Mouse (Mus musculus) activated CD4-positive, CD25-positive, alpha-beta regulatory T cell, adult 4 months (primary cell): ENCODE measurements around the gene Slf1. TPM values are rescaled to one million over a fixed set of nuclear protein-coding genes. Genes with fewer than 3 reads are reported as not detected.
"Not testable (repeated sequence)": the region's sequence is repeated elsewhere in the genome, so short reads cannot be mapped to it uniquely, and the experiment has no call there.

Source experiments
- ATAC-seq: one replicate; pipeline ENCODE4 v1.8.0; 2017
- polyA plus RNA-seq, 2 experiments: library from polyadenylated mRNA; unstranded; fragments of 100-300 nt; shearing (Covaris generic); gene quantifications; one replicate each; pipeline ENCODE4 v1.2.1; 2017

Gene Slf1
- 10 to 100 TPM; 27.2 to 29.5 TPM for polyA plus RNA-seq

DNA sequence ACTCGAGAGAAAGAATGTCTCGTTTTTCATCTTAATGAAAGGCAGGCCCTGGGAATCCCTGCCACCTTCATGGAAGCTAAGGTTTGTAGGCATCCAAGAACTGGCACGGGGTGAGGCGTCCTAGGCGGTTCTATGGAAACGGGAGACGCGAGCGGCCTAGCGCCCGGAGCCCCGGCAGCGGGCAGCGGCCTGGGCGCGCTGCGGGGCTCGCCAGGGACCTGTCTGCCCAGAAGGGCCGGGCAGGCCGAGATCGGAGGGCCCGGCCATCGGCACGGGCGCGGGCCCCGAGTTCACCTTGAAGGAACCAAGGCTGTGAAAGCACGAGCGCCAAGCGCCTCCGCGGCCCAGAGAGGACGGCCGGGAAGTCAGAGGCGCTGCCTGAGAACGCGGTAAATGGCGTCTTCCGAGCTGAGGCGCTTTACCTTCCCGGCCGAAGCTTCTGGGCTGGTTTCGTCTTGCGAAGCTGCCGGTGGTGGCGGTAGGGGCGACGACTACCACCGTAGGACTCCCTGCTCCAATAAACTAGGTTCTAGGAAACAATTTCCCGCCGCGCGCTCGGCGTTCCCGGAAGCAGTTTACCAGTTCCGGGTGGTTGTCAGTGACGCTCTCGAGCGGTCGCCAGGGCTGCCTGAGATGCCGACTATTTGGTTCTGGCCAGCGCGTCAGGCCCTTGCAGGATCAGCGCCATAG, at the start of gene Slf1, which contains the start of gene 2210408I21Rik:
Slf1 (minus strand) TSS at position 543 of the 690 bp plus-strand sequence.
2210408I21Rik (plus strand) TSS at position 610 of the 690 bp plus-strand sequence.
- peak; percentile 96 for ATAC-seq

- ATAC-seq, result no peak
Observed at GRCm38 (mm10) chr13:77177931-77178330, 42.7 kb upstream of the Slf1 start.

- ATAC-seq, result no peak
Observed at GRCm38 (mm10) chr13:77140890-77141289, 5.6 kb upstream of the Slf1 start.

DNA sequence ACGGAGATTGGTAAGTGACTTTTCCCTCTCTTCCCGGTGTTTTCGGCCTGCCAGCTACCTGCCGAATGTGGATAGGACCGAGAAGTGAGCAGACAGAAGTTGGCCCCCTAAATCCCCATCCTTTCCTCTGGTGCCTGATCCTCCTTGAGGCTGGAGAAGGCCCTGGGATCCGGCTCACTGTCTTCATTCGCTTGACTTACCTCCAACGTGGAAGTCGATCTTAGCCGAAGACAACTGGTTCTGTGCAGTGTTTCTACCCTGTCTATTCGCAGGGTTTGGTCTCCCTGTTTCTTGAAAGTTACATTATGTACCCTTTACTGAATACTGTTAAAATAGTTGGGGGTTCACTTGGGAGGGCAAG, 328 bp upstream of the Slf1 start:
- peak; percentile 23 for ATAC-seq

GRCm38 (mm10) chr13:77131132-77131531, 4.1 kb downstream of the Slf1 start:
- ATAC-seq, result no peak

GRCm38 (mm10) chr13:77128240-77128639, 7.0 kb downstream of the Slf1 start:
- ATAC-seq, result no peak

DNA sequence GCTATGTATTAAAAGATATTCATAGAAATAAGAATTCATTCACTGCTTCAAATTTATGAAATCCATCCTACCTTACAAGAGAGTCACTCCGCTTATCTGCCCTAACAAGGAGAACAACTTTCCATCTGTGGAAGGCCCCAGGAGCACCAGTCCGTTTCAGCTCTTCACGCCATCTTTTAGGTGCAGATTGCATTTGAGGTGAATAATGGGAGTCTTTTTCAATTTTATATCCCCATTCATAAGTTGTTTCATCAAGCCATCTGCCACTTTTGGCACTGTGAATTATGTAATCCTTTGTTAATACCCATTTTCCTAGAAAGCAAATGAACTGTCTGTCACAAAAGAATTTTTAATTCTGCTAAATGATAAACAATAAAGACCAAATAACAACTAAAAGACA, 10.1 kb downstream of the Slf1 start:
- no peak for ATAC-seq

- ATAC-seq, result no peak
Observed at GRCm38 (mm10) chr13:77118695-77119094, 16.6 kb downstream of the Slf1 start.

- no peak for ATAC-seq
Observed at GRCm38 (mm10) chr13:77107734-77108133, 27.5 kb downstream of the Slf1 start.

GRCm38 (mm10) chr13:77092876-77093275, 42.4 kb downstream of the Slf1 start:
- not testable (repeated sequence) for ATAC-seq

DNA sequence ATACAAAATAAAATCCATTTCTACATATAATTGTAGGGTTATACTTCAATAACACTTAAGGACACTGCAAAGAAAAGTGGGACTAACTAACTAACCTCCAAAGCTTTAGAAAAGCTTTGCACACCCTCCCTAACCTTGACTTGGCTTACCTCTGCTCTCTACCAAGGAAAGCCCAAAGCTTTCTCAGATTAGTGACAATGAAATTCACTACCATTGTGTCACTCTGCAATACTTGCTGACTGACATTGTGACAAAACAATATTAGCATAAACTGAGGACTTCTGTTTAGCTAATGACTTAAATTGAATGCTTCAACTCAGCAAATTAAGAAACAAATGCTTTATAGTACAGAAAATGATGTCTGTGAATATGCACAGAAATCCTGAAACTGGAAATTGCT, 63.2 kb downstream of the Slf1 start:
- ATAC-seq, result no peak

DNA sequence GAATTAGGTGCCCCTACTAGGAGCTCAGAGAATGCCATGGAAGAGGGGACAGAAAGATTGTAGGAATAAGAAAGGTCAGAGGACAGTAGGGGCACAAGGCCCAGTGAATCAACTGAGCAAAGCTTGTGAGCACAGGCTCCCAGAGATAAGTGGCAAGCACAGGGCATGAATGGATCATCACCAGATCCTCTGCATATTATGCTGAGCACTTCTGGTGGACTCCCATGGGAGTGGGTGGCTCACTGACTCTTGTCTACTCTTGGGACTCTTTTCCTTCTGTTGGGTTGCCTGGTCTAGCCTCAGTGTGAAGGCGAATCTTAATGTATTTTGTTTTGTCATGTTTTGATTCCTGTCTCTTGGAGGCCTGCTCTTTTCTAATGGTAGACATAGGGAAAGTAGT, 66.4 kb downstream of the Slf1 start:
- ATAC-seq, result no peak

DNA sequence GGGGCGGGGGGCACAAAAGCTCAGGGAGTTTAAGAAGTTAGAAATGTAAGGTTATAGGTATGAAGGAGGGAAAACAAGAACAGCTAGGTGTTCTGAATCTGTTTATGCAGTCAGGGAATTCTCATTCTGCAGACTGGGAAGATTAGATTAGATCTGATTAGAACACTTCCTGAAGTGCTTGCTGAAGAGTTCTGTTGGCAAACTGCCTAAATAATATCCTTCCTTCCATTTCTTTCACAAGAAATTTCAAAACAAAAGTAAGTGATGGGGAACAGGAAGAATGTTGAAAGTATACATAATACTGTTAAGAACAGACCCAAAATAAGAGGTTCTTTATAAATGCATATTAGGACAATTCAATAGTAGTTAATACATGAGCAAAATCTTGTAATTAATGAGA, 72.1 kb downstream of the Slf1 start:
- ATAC-seq, result no peak

GRCm38 (mm10) chr13:77049736-77050135, 85.5 kb downstream of the Slf1 start:
- ATAC-seq, result no peak

DNA sequence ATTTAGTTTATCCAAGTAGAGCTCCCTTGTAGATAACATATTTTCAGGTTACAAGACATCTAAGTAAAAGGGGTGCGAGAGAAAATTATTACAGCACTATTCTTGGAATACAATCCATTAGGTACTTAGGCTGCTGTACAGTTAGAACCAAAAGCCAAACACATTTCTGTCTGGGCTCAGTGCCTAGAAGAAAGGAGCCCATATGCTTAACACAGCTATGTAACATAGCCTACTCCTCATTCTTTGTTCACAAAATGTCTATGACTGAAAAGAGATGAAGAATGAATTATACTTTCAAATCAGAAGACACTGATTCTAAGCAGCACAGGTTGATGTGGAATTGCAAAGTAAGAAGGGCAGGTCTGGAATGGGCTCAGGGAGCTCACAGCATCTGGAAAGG, 86.8 kb downstream of the Slf1 start:
- ATAC-seq, result no peak

GRCm38 (mm10) chr13:77047179-77047931, 87.9 kb downstream of the Slf1 start:
- ATAC-seq, result no peak

- no peak for ATAC-seq
Observed at GRCm38 (mm10) chr13:77046416-77046815, 88.9 kb downstream of the Slf1 start.

DNA sequence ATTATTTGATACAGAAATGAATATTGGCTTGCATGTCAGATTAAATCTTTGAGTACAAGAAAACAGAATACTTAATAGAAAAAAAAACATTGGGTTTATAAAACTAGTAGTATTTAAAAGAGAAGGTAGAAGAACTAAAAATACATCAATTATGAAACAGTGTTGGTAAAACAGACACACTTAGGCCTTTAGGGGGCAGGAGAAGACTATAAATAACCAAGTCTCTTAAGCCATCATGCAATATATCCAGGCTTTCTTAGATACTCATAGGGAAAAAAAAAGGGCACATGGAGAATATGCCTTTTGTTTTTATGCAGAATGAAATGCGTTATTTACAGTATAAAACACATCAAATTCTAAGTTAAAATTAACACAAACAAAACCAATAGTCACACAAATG, 89.9 kb downstream of the Slf1 start:
- ATAC-seq, result no peak

GRCm38 (mm10) chr13:77043375-77043774, 91.9 kb downstream of the Slf1 start:
- ATAC-seq, result no peak

GRCm38 (mm10) chr13:77029594-77029993, 105.7 kb downstream of the Slf1 start:
- no peak for ATAC-seq

DNA sequence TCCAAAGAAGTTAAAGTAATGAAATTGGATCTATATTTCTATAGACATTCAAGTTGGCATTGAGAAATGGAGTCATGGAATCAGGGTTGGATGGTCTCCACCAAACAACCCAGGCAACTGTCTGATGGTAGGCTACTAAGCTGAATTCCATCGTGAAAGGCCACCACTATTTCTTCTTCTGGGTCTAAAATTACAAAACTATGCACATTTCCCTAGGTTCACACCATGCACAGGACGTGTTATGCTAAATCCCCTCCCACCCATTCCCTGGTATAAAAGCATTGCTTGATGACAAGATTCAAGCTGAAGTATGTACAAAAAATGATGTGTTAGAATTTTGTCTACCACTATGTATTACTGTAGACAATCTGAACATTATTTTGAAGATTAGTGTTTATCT, 116.4 kb downstream of the Slf1 start:
- ATAC-seq, result no peak

DNA sequence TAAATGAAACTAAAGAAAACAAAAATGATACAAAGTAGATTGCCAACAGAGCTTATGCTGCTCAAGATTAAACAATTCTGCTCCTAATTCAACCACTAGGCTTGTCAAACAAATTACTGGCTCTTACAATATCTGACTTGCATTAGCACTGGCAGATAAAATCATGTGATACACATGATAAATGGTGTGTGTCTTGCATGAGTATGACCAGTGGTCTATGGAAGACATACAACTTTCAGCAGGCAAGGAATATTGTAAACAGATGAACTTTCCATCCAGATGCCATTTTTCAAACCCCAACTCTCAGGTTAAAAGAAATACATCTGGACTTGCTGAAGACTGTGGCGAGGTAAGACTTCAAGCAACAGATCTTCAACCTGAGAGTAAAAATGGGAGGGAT, 131.6 kb downstream of the Slf1 start:
- ATAC-seq, result no peak

GRCm38 (mm10) chr13:77002628-77003027, 132.6 kb downstream of the Slf1 start:
- no peak for ATAC-seq
